Mouse (Mus musculus) right cerebral cortex, postnatal 36 days (tissue): ENCODE data around the gene Calu.

Experiments
- DNase-seq, 2 experiments: peaks; one replicate each; pipeline ENCODE4 v3.0.0; 2022; ENCODE audit warnings: low spot score in 2 of 2, mixed read lengths in 1 of 2

Calu gene

GRCm38 (mm10) chr6:29420596-29420995 is 72.7 kb downstream of the Calu start:
- no peak for DNase-seq

GRCm38 (mm10) chr6:29425118-29425517 is 77.2 kb downstream of the Calu start:
- DNase-seq: no peak

- no peak for DNase-seq
These were observed 78.5 kb downstream of the Calu start for GRCm38 (mm10) chr6:29426331-29426730.
